Mouse (Mus musculus) liver, adult 2 months (tissue): ENCODE results near the gene Mcm3. TPM values are rescaled to one million over a fixed set of nuclear protein-coding genes. Genes with fewer than 3 reads are reported as not detected.

Source experiments
- DNase-seq: peaks from one replicate; pipeline ENCODE4 v3.0.0-alpha.2; 2011; ENCODE audit warnings: low read depth, low spot score; ENCODE audit errors: extremely low read depth
- H3K27ac ChIP-seq: fragments of 200-500 bp; replicated peaks from 2 replicates; pipeline ENCODE4 v1.5.1; 2012; ENCODE audit warnings: low read depth, mild to moderate bottlenecking, control low read depth, inconsistent platforms, low read length; ENCODE audit not compliant: insufficient read depth
- H3K27me3 ChIP-seq: fragments of 200-500 bp; 2 replicates; pipeline ENCODE4 v1.6.1; 2012; ENCODE audit warnings: mild to moderate bottlenecking, moderate library complexity, low read length, inconsistent platforms; ENCODE audit not compliant: control insufficient read depth, insufficient read depth
- H3K36me3 ChIP-seq: fragments of 200-500 bp; 2 replicates; pipeline ENCODE4 v1.6.1; 2012; ENCODE audit warnings: low read length, inconsistent platforms; ENCODE audit not compliant: control insufficient read depth, insufficient read depth
- H3K4me1 ChIP-seq: fragments of 200-500 bp; 2 replicates; pipeline ENCODE4 v1.6.1; 2011; ENCODE audit warnings: low read length; ENCODE audit not compliant: control insufficient read depth, insufficient read depth
- H3K4me3 ChIP-seq: fragments of 200-500 bp; 2 replicates; pipeline ENCODE4 v1.5.1; 2011; ENCODE audit warnings: low read depth, mild to moderate bottlenecking, control low read depth, low read length, moderate library complexity; ENCODE audit not compliant: insufficient read depth
- H3K79me2 ChIP-seq: fragments of 200-500 bp; 2 replicates; pipeline ENCODE4 v1.6.1; 2012; ENCODE audit warnings: inconsistent platforms, mild to moderate bottlenecking, low read length, moderate library complexity; ENCODE audit not compliant: control insufficient read depth, insufficient read depth
- H3K9ac ChIP-seq: fragments of 200-500 bp; 2 replicates; pipeline ENCODE4 v1.6.1; 2012; ENCODE audit warnings: low read depth, mild to moderate bottlenecking, control low read depth, inconsistent platforms, low read length
- CTCF ChIP-seq: fragments of 200-500 bp; IDR thresholded peaks from 2 replicates; pipeline ENCODE4 v1.5.1; 2011; ENCODE audit warnings: low read depth, low read length, control low read depth
- POLR2A ChIP-seq: fragments of 200-500 bp; IDR thresholded peaks from 2 replicates; pipeline ENCODE4 v1.6.1; 2011; ENCODE audit warnings: low read length, control low read depth; ENCODE audit not compliant: insufficient read depth; ENCODE audit errors: extremely low read depth
- WGBS: fragments of 180-500 bp; shearing (Covaris S2); methylation state at CpG from one replicate; pipeline ENCODE4 v1.1.7; 2018; 5-methylcytosine and 5-hydroxymethylcytosine counted together
- polyA plus RNA-seq: library from polyadenylated mRNA; depleted of rRNA; stranded (reverse); fragments of >200 nt; gene quantifications from 2 replicates; pipeline ENCODE4 v1.2.3, GENCODE M21; 2012
- total RNA-seq: library from RNA; depleted of rRNA; stranded (reverse); fragments of >200 nt; gene quantifications from 2 replicates; pipeline ENCODE4 v1.2.3, GENCODE M21; 2014

The Mcm3 gene
- total and polyA plus RNA-seq, 2 experiments = 1.9 to 4.4 TPM

GRCm38 (mm10) chr1:20830546-20830945 is 10.4 kb upstream of the Mcm3 start:
- DNase-seq = no peak
- Histone ChIP-seq H3K27ac (no peak overlapping the region), H3K27me3 (no peaks in the 10 kb centered on the region), H3K9ac (no peak overlapping the region), H3K4me1 (no peaks in the 10 kb centered on the region), H3K36me3 (no peaks in the 10 kb centered on the region), H3K79me2 (no peaks in the 10 kb centered on the region), H3K4me3 (no peak overlapping the region)
- TF ChIP-seq POLR2A = no peak
- no peak for TF ChIP-seq CTCF
- 96% methylated on average over 1 of the region's 1 CpGs for WGBS

DNA sequence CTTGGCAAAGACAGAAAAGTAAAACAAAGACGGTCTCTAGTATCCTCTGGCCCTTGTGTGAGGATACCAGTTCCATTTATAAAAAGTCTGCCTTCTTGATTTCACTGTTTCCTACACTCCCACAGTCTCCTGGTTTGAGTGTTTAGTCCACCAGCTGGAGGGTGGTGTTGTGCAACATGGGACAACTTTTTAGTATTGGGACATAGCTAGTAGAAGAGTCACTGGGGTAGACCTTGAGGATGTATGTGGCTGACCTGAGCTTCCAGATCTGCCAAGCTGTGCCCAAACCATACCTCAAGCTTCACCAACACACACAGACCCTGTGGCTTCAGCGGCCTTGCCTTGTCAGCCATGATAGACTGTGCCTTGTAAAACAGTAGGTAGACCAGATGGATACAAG is 7.9 kb upstream of the Mcm3 start:
- Histone ChIP-seq H3K9ac (no peak overlapping the region), H3K4me1 (no peaks in the 10 kb centered on the region), H3K36me3 (no peaks in the 10 kb centered on the region), H3K27ac (no peak overlapping the region), H3K27me3 (no peaks in the 10 kb centered on the region), H3K79me2 (no peaks in the 10 kb centered on the region), H3K4me3 (no peak overlapping the region)
- no peak for DNase-seq
- WGBS = 93% methylated on average over 2 of the region's 2 CpGs
- TF ChIP-seq POLR2A (no peak), CTCF (no peak)

GRCm38 (mm10) chr1:20825036-20825435 is 4.9 kb upstream of the Mcm3 start:
- Histone ChIP-seq H3K4me3 (no peak overlapping the region), H3K79me2 (no peaks in the 10 kb centered on the region), H3K27me3 (no peaks in the 10 kb centered on the region), H3K9ac (no peak overlapping the region), H3K36me3 (no peaks in the 10 kb centered on the region), H3K27ac (no peak overlapping the region), H3K4me1 (no peaks in the 10 kb centered on the region; the same call in 1 of the 2 replicates)
- no peak for TF ChIP-seq CTCF
- DNase-seq = no peak

DNA sequence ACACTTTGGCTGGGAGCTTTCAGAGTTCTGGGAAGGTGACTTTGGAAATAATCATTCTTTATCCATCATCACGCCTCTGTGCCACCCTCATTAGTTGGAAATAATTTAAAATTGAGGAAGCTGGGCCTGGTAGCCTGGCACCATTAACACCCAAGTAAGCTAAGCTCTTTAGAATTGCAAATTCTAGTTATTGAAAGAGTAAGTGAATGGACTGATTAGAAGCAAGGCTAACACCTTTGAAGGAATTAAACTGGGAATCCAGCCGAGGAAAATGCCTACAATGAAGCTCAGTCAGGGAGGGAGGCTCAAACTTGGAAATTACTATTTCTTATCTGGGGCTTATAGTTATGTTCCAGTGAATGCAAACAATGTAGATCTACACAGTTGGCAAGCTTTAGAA is 3.8 kb upstream of the Mcm3 start:
- Histone ChIP-seq H3K4me3 (no peak overlapping the region), H3K27me3 (no peaks in the 10 kb centered on the region), H3K27ac (no peak overlapping the region), H3K4me1 (peaks cover 2% of the 10 kb centered on the region), H3K36me3 (no peaks in the 10 kb centered on the region), H3K9ac (no peak overlapping the region), H3K79me2 (no peaks in the 10 kb centered on the region)
- TF ChIP-seq CTCF (no peak), POLR2A (no peak)
- 91% methylated on average over 2 of the region's 2 CpGs for WGBS
- no peak for DNase-seq

DNA sequence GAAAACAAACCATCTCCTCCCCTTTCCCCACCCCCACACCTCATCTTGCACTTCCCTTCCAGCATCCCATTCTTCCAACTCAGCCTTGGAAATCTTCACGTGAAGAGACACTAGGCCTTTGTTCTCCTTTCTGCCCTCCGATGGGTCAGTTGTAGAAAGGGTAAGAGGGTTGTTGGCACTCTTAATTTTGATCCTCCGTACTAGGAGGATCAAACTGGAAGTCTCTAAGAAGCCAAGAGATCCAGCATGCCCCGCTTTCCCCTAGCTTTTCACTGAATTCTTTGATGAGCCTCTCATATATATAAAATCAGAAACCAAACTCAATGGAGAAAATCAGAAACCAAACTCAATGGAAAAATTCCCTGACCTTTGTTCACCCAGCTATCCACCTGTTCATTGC is 3.4 kb upstream of the Mcm3 start:
- Histone ChIP-seq H3K27me3 (no peaks in the 10 kb centered on the region), H3K9ac (no peak overlapping the region), H3K36me3 (no peaks in the 10 kb centered on the region), H3K4me3 (no peak overlapping the region), H3K79me2 (no peaks in the 10 kb centered on the region), H3K4me1 (peaks cover 2% of the 10 kb centered on the region), H3K27ac (no peak overlapping the region)
- 77% methylated on average over 4 of the region's 4 CpGs for WGBS
- no peak for DNase-seq
- TF ChIP-seq CTCF (no peak), POLR2A (no peak)

GRCm38 (mm10) chr1:20820959-20821358 is 847 bp upstream of the Mcm3 start:
- Histone ChIP-seq H3K9ac (no peak overlapping the region), H3K27ac (no peak overlapping the region), H3K27me3 (no peaks in the 10 kb centered on the region), H3K79me2 (no peaks in the 10 kb centered on the region), H3K36me3 (no peaks in the 10 kb centered on the region), H3K4me1 (peaks cover 2% of the 10 kb centered on the region), H3K4me3 (no peak overlapping the region)
- no peak for TF ChIP-seq CTCF
- TF ChIP-seq POLR2A = no peak
- WGBS = 83% methylated on average over 4 of the region's 4 CpGs
- DNase-seq = no peak
